ENCODE assay signal across 22 mouse cellular contexts in genomic region chr16:25012938-25013337, GRCm38 (mm10).
"Had no signal": no experiment of that assay in that cellular context is flagged by ENCODE, and none has a peak within 500 bp of the region (broad histone marks: within the 10 kb centered on the region; RNA-seq: fewer than 3 reads in every experiment).

No protein-coding gene starts in this region.

- H3K4me1 ChIP-seq: intestine, embryonic 15.5 days; limb, embryonic 10.5 days; limb, embryonic 12.5 days; liver, embryonic 13.5 days had no signal

- DNase-seq: gastrocnemius, adult 2 months; gastrocnemius, postnatal 10 days; gastrocnemius, postnatal 25 days; heart, adult 2 months; heart, postnatal 4 days; kidney, adult 18-20 months; kidney, adult 8-10 months; kidney, postnatal 10 days; kidney, postnatal 25 days; kidney, postnatal 4 days; liver; liver, embryonic 13.5 days had no signal

- H3K27ac ChIP-seq: gastrocnemius, adult 2 months; heart, adult 2 months; heart, embryonic 13.5 days; heart, embryonic 15.5 days; hindbrain, embryonic 10.5 days; hindbrain, embryonic 12.5 days; hindbrain, embryonic 14.5 days; intestine, embryonic 15.5 days; layer of hippocampus, adult 2 months; left cerebral cortex, adult 2 months; limb, embryonic 10.5 days; limb, embryonic 12.5 days; liver, embryonic 13.5 days had no signal

- H3K4me3 ChIP-seq: gastrocnemius, adult 2 months; heart, adult 2 months; heart, embryonic 13.5 days; heart, embryonic 15.5 days; hindbrain, embryonic 10.5 days; hindbrain, embryonic 12.5 days; intestine, embryonic 15.5 days; layer of hippocampus, adult 2 months; left cerebral cortex, adult 2 months; limb, embryonic 10.5 days; limb, embryonic 12.5 days; liver, embryonic 13.5 days had no signal
